ENCODE assay signal across 28 mouse cellular contexts in genomic region chrX:111658671-111659070, GRCm38 (mm10). TPM values are rescaled to one million over a fixed set of nuclear protein-coding genes. Genes with fewer than 3 reads are reported as not detected.
A peak's percentile ranks its signal among the peaks of the same experiment; 100 is the strongest.
DNase-seq lines count a peak whose midpoint lies in the region; ATAC-seq and TF ChIP-seq lines count a peak whose summit lies in the region.
"Had no signal": no experiment of that assay in that cellular context is flagged by ENCODE, and none has a peak within 500 bp of the region (broad histone marks: within the 10 kb centered on the region; RNA-seq: fewer than 3 reads in every experiment).

No protein-coding gene starts in this region.

- H3K4me3 ChIP-seq in layer of hippocampus, adult 2 months, result no peak overlapping the region
- H3K4me3 ChIP-seq in hindbrain, embryonic 16.5 days (ENCODE audit: low read length), result no peak overlapping the region
- H3K4me3 ChIP-seq: embryonic facial prominence, embryonic 10.5 days; forebrain, embryonic 15.5 days; heart, embryonic 12.5 days; limb, embryonic 13.5 days; liver, embryonic 15.5 days; midbrain, embryonic 13.5 days had no signal

- 90% methylated on average over 4 of the region's 4 CpGs for WGBS in hindbrain, embryonic 16.5 days

- H3K27ac ChIP-seq in layer of hippocampus, adult 2 months, result no peak overlapping the region
- H3K27ac ChIP-seq in hindbrain, embryonic 16.5 days (ENCODE audit: low read depth, low read length), result no peak overlapping the region
- H3K27ac ChIP-seq: embryonic facial prominence, embryonic 10.5 days; forebrain, embryonic 15.5 days; limb, embryonic 13.5 days; liver, embryonic 15.5 days; midbrain, embryonic 13.5 days had no signal

- H3K9me3 ChIP-seq in hindbrain, embryonic 16.5 days (ENCODE audit: control insufficient read depth, low read length), result no peaks in the 10 kb centered on the region
- H3K9me3 ChIP-seq: embryonic facial prominence, embryonic 10.5 days; forebrain, embryonic 15.5 days; heart, embryonic 12.5 days; limb, embryonic 13.5 days; liver, embryonic 15.5 days; midbrain, embryonic 13.5 days had no signal

- H3K27me3 ChIP-seq in hindbrain, embryonic 16.5 days (replicated peaks; ENCODE audit: control insufficient read depth, insufficient read depth, low read length), result no peaks in the 10 kb centered on the region
- H3K27me3 ChIP-seq: CH12.LX; forebrain, embryonic 15.5 days; heart, embryonic 12.5 days; limb, embryonic 13.5 days; liver, embryonic 15.5 days; midbrain, embryonic 13.5 days had no signal

- TF ChIP-seq CTCF in layer of hippocampus, adult 2 months (conservative IDR thresholded peaks at IDR 0.05), result peak; percentile 27

- ATAC-seq in hindbrain, embryonic 16.5 days, result no peak
- ATAC-seq: forebrain, embryonic 15.5 days; midbrain, embryonic 13.5 days had no signal

- H3K4me2 ChIP-seq in hindbrain, embryonic 16.5 days (ENCODE audit: low read length), result no peak overlapping the region
- H3K4me2 ChIP-seq: forebrain, embryonic 15.5 days; heart, embryonic 12.5 days; limb, embryonic 13.5 days; liver, embryonic 15.5 days; midbrain, embryonic 13.5 days had no signal

- DNase-seq in embryo, embryonic 10.5 days (ENCODE audit: low spot score), result peak; percentile 3
- DNase-seq in embryo, embryonic 9.5 days (ENCODE audit: extremely low spot score), result no peak
- DNase-seq in layer of hippocampus, adult 2 months (ENCODE audit: low spot score in 2 of 2), result no peak
- DNase-seq in layer of hippocampus, postnatal 25 days (ENCODE audit: extremely low spot score in 1 of 2, low spot score in 1 of 2), result no peak
- DNase-seq in 416B (ENCODE audit: low read depth), result peak; percentile 8
- DNase-seq in R1 (ENCODE audit: low read depth, low spot score), result peak; percentile 6
- DNase-seq in cerebellum, adult 9-11 months, result no peak
- DNase-seq: adrenal gland, adult 2 months; B cell, adult 2 months; cerebellum, adult 11 months; cerebellum, postnatal 25 days; gastrocnemius, postnatal 10 days; heart, adult 11 months; heart, postnatal 10 days; kidney, adult 8-10 months; kidney, postnatal 25 days; lung, postnatal 14 days; thymus, adult 2 months; thymus, postnatal 4 days had no signal

- H3K9ac ChIP-seq in hindbrain, embryonic 16.5 days (ENCODE audit: low read depth, low read length), result no peak overlapping the region
- H3K9ac ChIP-seq: forebrain, embryonic 15.5 days; heart, embryonic 12.5 days; limb, embryonic 13.5 days; liver, embryonic 15.5 days; midbrain, embryonic 13.5 days had no signal

- H3K36me3 ChIP-seq in hindbrain, embryonic 16.5 days (ENCODE audit: control insufficient read depth, insufficient read depth, low read length), result no peaks in the 10 kb centered on the region; the same call in 1 of the 2 replicates
- H3K36me3 ChIP-seq: forebrain, embryonic 15.5 days; heart, embryonic 12.5 days; limb, embryonic 13.5 days; liver, embryonic 15.5 days; midbrain, embryonic 13.5 days had no signal

- H3K4me1 ChIP-seq in hindbrain, embryonic 16.5 days (ENCODE audit: control insufficient read depth, insufficient read depth, low read depth, low read length), result no peaks in the 10 kb centered on the region
- H3K4me1 ChIP-seq: embryonic facial prominence, embryonic 10.5 days; forebrain, embryonic 15.5 days; heart, embryonic 12.5 days; limb, embryonic 13.5 days; liver, embryonic 15.5 days; midbrain, embryonic 13.5 days had no signal

RNA-seq across cellular contexts. Expression of gene Hdx, which starts 38.2 kb away (rescaled TPM):
- 1 to 10 TPM; 3.6 to 3.7 TPM for total RNA-seq in layer of hippocampus, adult 2 months (2021)
- total RNA-seq in layer of hippocampus, postnatal 25 days (2021), result 1 to 10 TPM; 2.7 to 4.1 TPM
- 1.4 and 1.5 TPM in 2 replicates for polyA plus RNA-seq in hindbrain, embryonic 16.5 days (2015; fragmentation: Nextera tagmentation; extraction: Ambion mirVana)
- total RNA-seq: CH12.LX; megakaryocyte, adult 5-6 weeks had no signal

Comparison
In these comparisons a context has a peak if more than half of its experiments do, and no peak if none do; other contexts are left out.
1. DNase-seq: peak in embryo, embryonic 10.5 days (single experiment), 416B (single experiment) and R1 (single experiment); none in embryo, embryonic 9.5 days (single experiment), layer of hippocampus, adult 2 months (0 of 2), layer of hippocampus, postnatal 25 days (0 of 2) and cerebellum, adult 9-11 months (single experiment).